Mouse (Mus musculus): Measurements from ENCODE around the gene Ccer2.

GRCm38 (mm10) chr7:28775129-28775528 lies 19.2 kb downstream of the Ccer2 start:
- TF ChIP-seq CTCF (conservative IDR thresholded peaks at IDR 0.05; ENCODE audit: insufficient read depth, insufficient read length, low read depth, low read length) (no peak), POLR2A (IDR thresholded peaks at IDR 0.05; ENCODE audit: low read depth, low read length) (no peak)
